Mouse (Mus musculus): ENCODE data around the gene Pkd1l1. TPM values are rescaled to one million over a fixed set of nuclear protein-coding genes. Genes with fewer than 3 reads are reported as not detected.
A peak's percentile ranks its signal among the peaks of the same experiment; 100 is the strongest.

The Pkd1l1 gene
- total and polyA plus RNA-seq, 3 experiments = not detected

- H3K4me2 ChIP-seq (ENCODE audit: insufficient read depth, low read depth, poor library complexity, severe bottlenecking) = no peak overlapping the region
- TF ChIP-seq ZKSCAN1 (IDR thresholded peaks at IDR 0.05; ENCODE audit: borderline replicate concordance, low read depth, low read length) (no peak), RAD21 (IDR thresholded peaks at IDR 0.05; ENCODE audit: low read depth, low read length) (peak; percentile 32), CTCF (conservative IDR thresholded peaks at IDR 0.05 in 1 of 2, IDR thresholded peaks at IDR 0.05 in 1 of 2; ENCODE audit: low read depth in 2 of 2, low read length in 2 of 2) (peak in 1 of 2 experiments; percentile 30; a peak in 2 of 4 replicates), NRF1 (IDR thresholded peaks at IDR 0.05; ENCODE audit: low read depth, low read length) (no peak)
- H3K4me1 ChIP-seq (ENCODE audit: control insufficient read depth in 1 of 2, insufficient read depth in 2 of 2) = no peaks in the 10 kb centered on the region
- in situ Hi-C loops (cut with MboI; ENCODE audit: low pct_ligation_motif_present, low pct_unique_long_range_greater_than_20kb, low sequenced_read_pairs) (loop anchor here (5.0 kb wide), 1 partner anchor 149 kb away; no protein-coding TSS in a partner anchor), dilution Hi-C loops (cut with MboI; ENCODE audit: extremely low pct_ligation_motif_present, extremely low pct_unique_long_range_greater_than_20kb, low sequenced_read_pairs) (loop anchor here (25.0 kb wide), 1 partner anchor 149 kb away; no protein-coding TSS in a partner anchor)
- H3K36me3 ChIP-seq (replicated peaks in 1 of 2; ENCODE audit: control insufficient read depth in 1 of 2, insufficient read depth in 1 of 2, low read length in 1 of 2) = peaks cover 20 to 29% of the 10 kb centered on the region in 2 experiments
- no peaks in the 10 kb centered on the region for H3K9me3 ChIP-seq (replicated peaks; ENCODE audit: low read length)
- no peak overlapping the region for H3K4me3 ChIP-seq (replicated peaks in 1 of 3; ENCODE audit: low read depth in 2 of 3, low read length in 2 of 3, poor library complexity in 1 of 3)
- no peak overlapping the region for H3K9ac ChIP-seq (ENCODE audit: insufficient read depth, low read depth)
- no peaks in the 10 kb centered on the region for H3K79me2 ChIP-seq (replicated peaks; ENCODE audit: control insufficient read depth, extremely low read depth, insufficient read depth, poor library complexity, severe bottlenecking)
- no peak overlapping the region for H3K27ac ChIP-seq (ENCODE audit: insufficient read depth, low read depth)
- H3K27me3 ChIP-seq (replicated peaks) = peaks cover 44% of the 10 kb centered on the region
- no peak for DNase-seq (ENCODE audit: extremely low read depth)
These were observed 15.0 kb upstream of the Pkd1l1 start for GRCm38 (mm10) chr11:8988084-8988483.

DNA sequence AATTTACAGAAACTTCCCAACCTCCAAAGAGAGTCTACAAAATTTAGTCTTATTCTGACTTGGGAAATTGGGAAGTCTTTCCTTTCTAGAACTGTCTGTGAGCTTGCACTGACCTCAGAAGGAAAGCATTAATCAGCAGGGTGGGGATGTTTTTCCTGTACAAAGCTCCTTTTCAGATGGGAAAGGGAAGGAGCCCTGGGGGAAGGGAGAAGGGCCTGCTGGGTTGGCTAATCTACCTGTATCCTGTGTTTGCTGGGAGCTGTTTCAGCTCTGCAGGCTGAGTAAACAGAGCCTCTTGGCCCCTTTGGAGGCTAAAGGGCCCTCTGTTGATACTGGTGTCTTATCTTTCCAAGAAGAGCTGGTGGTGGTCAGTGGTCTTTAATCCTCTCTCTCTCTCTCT is 13.0 kb upstream of the Pkd1l1 start:
- DNase-seq (ENCODE audit: extremely low read depth) = no peak
- Histone ChIP-seq H3K9ac (ENCODE audit: insufficient read depth, low read depth) (no peak overlapping the region), H3K4me2 (ENCODE audit: insufficient read depth, low read depth, poor library complexity, severe bottlenecking) (no peak overlapping the region), H3K9me3 (replicated peaks; ENCODE audit: low read length) (no peaks in the 10 kb centered on the region), H3K79me2 (replicated peaks; ENCODE audit: control insufficient read depth, extremely low read depth, insufficient read depth, poor library complexity, severe bottlenecking) (no peaks in the 10 kb centered on the region), H3K4me3 (replicated peaks in 1 of 3; ENCODE audit: low read depth in 2 of 3, low read length in 2 of 3, poor library complexity in 1 of 3) (no peak overlapping the region), H3K36me3 (replicated peaks in 1 of 2; ENCODE audit: control insufficient read depth in 1 of 2, insufficient read depth in 1 of 2, low read length in 1 of 2) (peaks cover 3 to 11% of the 10 kb centered on the region in 2 experiments), H3K27me3 (replicated peaks) (peaks cover 56% of the 10 kb centered on the region), H3K27ac (ENCODE audit: insufficient read depth, low read depth) (no peak overlapping the region), H3K4me1 (ENCODE audit: control insufficient read depth in 1 of 2, insufficient read depth in 2 of 2) (no peaks in the 10 kb centered on the region)
- in situ Hi-C loops (cut with MboI; ENCODE audit: low pct_ligation_motif_present, low pct_unique_long_range_greater_than_20kb, low sequenced_read_pairs) = loop anchor here (5.0 kb wide), 1 partner anchor 151 kb away; no protein-coding TSS in a partner anchor
- TF ChIP-seq BHLHE40 (IDR thresholded peaks at IDR 0.05; ENCODE audit: low read depth, low read length) = no peak
- dilution Hi-C loops (cut with MboI; ENCODE audit: extremely low pct_ligation_motif_present, extremely low pct_unique_long_range_greater_than_20kb, low sequenced_read_pairs) = loop anchor here (25.0 kb wide), 1 partner anchor 151 kb away; no protein-coding TSS in a partner anchor

DNA sequence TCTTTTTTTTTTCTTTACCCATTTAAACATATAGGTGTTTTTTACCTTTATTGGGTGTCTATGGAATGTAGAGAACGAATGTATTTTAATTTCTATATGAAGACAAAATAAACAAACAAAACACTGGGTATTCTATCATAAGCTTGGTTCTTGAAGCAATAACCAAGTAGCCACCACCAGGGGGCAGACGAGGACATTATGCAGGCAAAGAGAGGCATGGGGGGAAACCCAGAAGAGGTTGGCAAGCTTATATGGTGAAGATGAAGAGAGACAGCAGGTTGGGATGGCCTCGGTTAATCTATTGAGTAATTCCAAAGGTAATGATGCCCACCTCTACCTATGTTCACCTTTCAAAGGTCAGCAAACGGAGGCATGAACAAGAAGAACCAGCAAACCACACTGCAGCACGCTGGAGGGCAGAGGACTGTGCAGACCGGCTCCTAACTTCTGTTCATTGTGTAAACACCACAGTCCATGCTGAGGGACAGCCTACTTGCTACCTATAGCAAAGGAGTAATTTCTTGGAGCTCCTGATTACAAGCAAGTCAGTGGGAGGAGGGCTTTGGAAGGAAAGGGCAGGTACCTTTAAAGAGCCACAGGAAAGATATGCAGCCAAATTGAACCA is 10.3 kb upstream of the Pkd1l1 start:
- in situ Hi-C loops (cut with MboI; ENCODE audit: low pct_ligation_motif_present, low pct_unique_long_range_greater_than_20kb, low sequenced_read_pairs) (no loop called here), dilution Hi-C loops (cut with MboI; ENCODE audit: extremely low pct_ligation_motif_present, extremely low pct_unique_long_range_greater_than_20kb, low sequenced_read_pairs) (loop anchor here (25.0 kb wide), 1 partner anchor 154 kb away; no protein-coding TSS in a partner anchor)

More for the DNA sequence above, 10.3 kb upstream of the Pkd1l1 start:
- Histone ChIP-seq H3K4me1 (ENCODE audit: control insufficient read depth in 1 of 2, insufficient read depth in 2 of 2) (no peaks in the 10 kb centered on the region), H3K9ac (ENCODE audit: insufficient read depth, low read depth) (no peak overlapping the region), H3K27ac (ENCODE audit: insufficient read depth, low read depth) (no peak overlapping the region), H3K27me3 (replicated peaks) (peaks cover 83% of the 10 kb centered on the region), H3K4me3 (replicated peaks in 1 of 3; ENCODE audit: low read depth in 2 of 3, low read length in 2 of 3, poor library complexity in 1 of 3) (no peak overlapping the region), H3K36me3 (replicated peaks in 1 of 2; ENCODE audit: control insufficient read depth in 1 of 2, insufficient read depth in 1 of 2, low read length in 1 of 2) (no peaks in the 10 kb centered on the region), H3K9me3 (replicated peaks; ENCODE audit: low read length) (no peaks in the 10 kb centered on the region), H3K4me2 (ENCODE audit: insufficient read depth, low read depth, poor library complexity, severe bottlenecking) (0 out of 2 replicates have a peak overlapping the region, but pooled peaks have one; percentile 11), H3K79me2 (replicated peaks; ENCODE audit: control insufficient read depth, extremely low read depth, insufficient read depth, poor library complexity, severe bottlenecking) (no peaks in the 10 kb centered on the region)
- DNase-seq (ENCODE audit: extremely low read depth) = peak; percentile 78
- TF ChIP-seq RAD21 (IDR thresholded peaks at IDR 0.05; ENCODE audit: low read depth, low read length) (peak; percentile 71), ZC3H11A (IDR thresholded peaks at IDR 0.05; ENCODE audit: low read depth, low read length) (peak; percentile 35; the same call in 1 of the 2 replicates), TCF12 (IDR thresholded peaks at IDR 0.05; ENCODE audit: low read depth, low read length) (no peak), SMC3 (IDR thresholded peaks at IDR 0.05; ENCODE audit: low read depth, low read length) (peak; percentile 96), CTCF (conservative IDR thresholded peaks at IDR 0.05 in 1 of 2, IDR thresholded peaks at IDR 0.05 in 1 of 2; ENCODE audit: low read depth in 2 of 2, low read length in 2 of 2) (peak; percentile 63 to 91), CHD2 (IDR thresholded peaks at IDR 0.05; ENCODE audit: low read length) (no peak)

Measured in CH12.LX (cell line).